Mouse (Mus musculus): ENCODE measurements around the gene Ccna1. TPM values are rescaled to one million over a fixed set of nuclear protein-coding genes. Genes with fewer than 3 reads are reported as not detected.

Gene Ccna1
- polyA plus RNA-seq, 1 experiment from 2014 or later: 0.43 TPM

- Histone ChIP-seq H3K4me3 (no peak overlapping the region), H3K36me3 (no peaks in the 10 kb centered on the region), H3K27me3 (replicated peaks) (no peaks in the 10 kb centered on the region), H3K4me1 (no peaks in the 10 kb centered on the region), H3K4me2 (no peak overlapping the region), H3K9ac (no peak overlapping the region), H3K27ac (no peak overlapping the region), H3K9me3 (replicated peaks) (no peaks in the 10 kb centered on the region)
- ATAC-seq: no peak
- 62% methylated on average over 6 of the region's 6 CpGs for WGBS (ENCODE audit: insufficient replicate concordance)
Observed at GRCm38 (mm10) chr3:55008965-55009741, 46.1 kb downstream of the Ccna1 start.

GRCm38 (mm10) chr3:55004036-55004435 lies 51.3 kb downstream of the Ccna1 start:
- Histone ChIP-seq H3K27me3 (replicated peaks) (no peaks in the 10 kb centered on the region), H3K36me3 (no peaks in the 10 kb centered on the region), H3K9me3 (replicated peaks) (no peaks in the 10 kb centered on the region), H3K9ac (no peak overlapping the region), H3K4me1 (no peaks in the 10 kb centered on the region), H3K27ac (no peak overlapping the region), H3K4me2 (no peak overlapping the region), H3K4me3 (no peak overlapping the region)
- WGBS (ENCODE audit: insufficient replicate concordance): 58% methylated on average over 4 of the region's 4 CpGs
- no peak for ATAC-seq

- H3K4me1 ChIP-seq: no peaks in the 10 kb centered on the region
- H3K9ac ChIP-seq: no peak overlapping the region
- WGBS (ENCODE audit: insufficient replicate concordance): 53% methylated on average over 4 of the region's 4 CpGs
- H3K4me3 ChIP-seq: no peak overlapping the region
- H3K27ac ChIP-seq: no peak overlapping the region
- H3K9me3 ChIP-seq (replicated peaks): no peaks in the 10 kb centered on the region
- H3K4me2 ChIP-seq: no peak overlapping the region
- no peaks in the 10 kb centered on the region for H3K36me3 ChIP-seq
- H3K27me3 ChIP-seq (replicated peaks): no peaks in the 10 kb centered on the region
- no peak for ATAC-seq
Observed at GRCm38 (mm10) chr3:55001677-55002076, 53.6 kb downstream of the Ccna1 start.

Other genes starting within 250 kb of the Ccna1 start
- gene Rfxap, start 247.7 kb downstream of the Ccna1 start, polyA plus RNA-seq (2016; fragmentation: Nextera tagmentation; extraction: Ambion mirVana): 38.7 and 39.3 TPM in 2 replicates
- gene Sertm1, start 139.6 kb downstream of the Ccna1 start, polyA plus RNA-seq (2016; fragmentation: Nextera tagmentation; extraction: Ambion mirVana): 0.50 and 0.99 TPM in 2 replicates
- 15.8 and 16.2 TPM in 2 replicates for gene Spg20, start 56.6 kb upstream of the Ccna1 start, polyA plus RNA-seq (2016; fragmentation: Nextera tagmentation; extraction: Ambion mirVana)
- gene Ccdc169, start 81.8 kb upstream of the Ccna1 start, polyA plus RNA-seq (2016; fragmentation: Nextera tagmentation; extraction: Ambion mirVana): not detected in 2 replicates
- gene Sohlh2, start 126.5 kb upstream of the Ccna1 start, polyA plus RNA-seq (2016; fragmentation: Nextera tagmentation; extraction: Ambion mirVana): not detected in 2 replicates
- 1.7 and 1.8 TPM in 2 replicates for gene Dclk1, start 186.9 kb upstream of the Ccna1 start, polyA plus RNA-seq (2016; fragmentation: Nextera tagmentation; extraction: Ambion mirVana)

Data from liver, embryonic 12.5 days (tissue).